Mouse (Mus musculus): ENCODE results near the gene Mta1. TPM values are rescaled to one million over a fixed set of nuclear protein-coding genes. Genes with fewer than 3 reads are reported as not detected.

Mta1 gene
- polyA plus RNA-seq (2015; fragmentation: Nextera tagmentation; extraction: Ambion mirVana) = 11.2 and 11.9 TPM in 2 replicates

GRCm38 (mm10) chr12:113097749-113098281 lies at the start of gene Mta1:
Gene Mta1, plus strand, starts transcription at chr12:113098278.
- H3K4me2 ChIP-seq = peak within 1 kb of the TSS; percentile 92
- H3K4me3 ChIP-seq = peak within 1 kb of the TSS; percentile 97
- H3K36me3 ChIP-seq = no peaks in the 10 kb centered on the region
- peaks cover 47% of the 10 kb centered on the region for H3K4me1 ChIP-seq
- peak; percentile 44 for ATAC-seq (ENCODE audit: extremely low read depth, insufficient number of reproducible peaks, low FRiP score, low TSS enrichment)
- H3K27ac ChIP-seq (replicated peaks) = peak within 1 kb of the TSS; percentile 86
- WGBS = 5% methylated on average over 13 of the region's 53 CpGs
- H3K9ac ChIP-seq = peak within 1 kb of the TSS; percentile 100
- H3K27me3 ChIP-seq (replicated peaks) = peaks cover 7% of the 10 kb centered on the region; the same call in 1 of the 2 replicates
- no peaks in the 10 kb centered on the region for H3K9me3 ChIP-seq

DNA sequence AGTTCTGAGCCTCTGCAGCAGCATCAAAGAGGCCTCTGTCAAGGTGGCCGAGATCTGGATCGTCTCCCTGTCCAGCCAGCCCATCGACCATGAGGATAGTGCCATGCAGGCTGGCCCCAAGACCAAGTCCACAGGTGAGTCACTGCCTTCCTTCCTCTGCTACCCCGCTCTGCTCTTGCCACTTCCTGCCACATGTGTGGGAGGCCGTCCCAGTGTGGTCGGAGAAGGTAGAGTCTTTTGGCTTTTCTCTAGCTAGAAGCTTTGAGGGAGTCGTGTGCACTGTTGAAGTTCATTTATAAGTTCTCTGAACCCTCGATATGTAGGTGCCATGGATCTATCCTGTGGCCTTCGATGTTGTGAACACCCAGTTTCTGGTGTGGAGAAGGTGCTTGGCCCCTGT lies 48.2 kb upstream of the Mta1 start:
- Histone ChIP-seq H3K4me1 (peaks cover 30% of the 10 kb centered on the region), H3K27ac (replicated peaks) (no peak overlapping the region), H3K36me3 (peaks cover 77% of the 10 kb centered on the region), H3K27me3 (replicated peaks) (no peaks in the 10 kb centered on the region), H3K9me3 (no peaks in the 10 kb centered on the region), H3K4me3 (no peak overlapping the region), H3K4me2 (no peak overlapping the region), H3K9ac (no peak overlapping the region)
- ATAC-seq (ENCODE audit: extremely low read depth, insufficient number of reproducible peaks, low FRiP score, low TSS enrichment) = no peak
- 86% methylated on average over 9 of the region's 9 CpGs for WGBS

GRCm38 (mm10) chr12:113050671-113051070 lies 47.4 kb upstream of the Mta1 start:
- H3K4me1 ChIP-seq = peaks cover 30% of the 10 kb centered on the region
- ATAC-seq (ENCODE audit: extremely low read depth, insufficient number of reproducible peaks, low FRiP score, low TSS enrichment) = no peak
- H3K9ac ChIP-seq = peak overlapping the region; percentile 61; the same call in 1 of the 2 replicates
- 89% methylated on average over 12 of the region's 12 CpGs for WGBS
- no peak overlapping the region for H3K4me2 ChIP-seq
- H3K27me3 ChIP-seq (replicated peaks) = no peaks in the 10 kb centered on the region
- H3K9me3 ChIP-seq = no peaks in the 10 kb centered on the region
- H3K36me3 ChIP-seq = peaks cover 74% of the 10 kb centered on the region
- no peak overlapping the region for H3K27ac ChIP-seq (replicated peaks)
- H3K4me3 ChIP-seq = no peak overlapping the region

GRCm38 (mm10) chr12:113051628-113052403 lies 46.3 kb upstream of the Mta1 start:
- WGBS = 35% methylated on average over 9 of the region's 9 CpGs
- no peaks in the 10 kb centered on the region for H3K27me3 ChIP-seq (replicated peaks)
- H3K4me3 ChIP-seq = no peak overlapping the region
- peaks cover 71% of the 10 kb centered on the region for H3K36me3 ChIP-seq
- H3K4me2 ChIP-seq = no peak overlapping the region
- H3K4me1 ChIP-seq = peaks cover 30% of the 10 kb centered on the region
- H3K9ac ChIP-seq = peak overlapping the region; percentile 61
- peak overlapping the region; percentile 60 for H3K27ac ChIP-seq (replicated peaks)
- ATAC-seq (ENCODE audit: extremely low read depth, insufficient number of reproducible peaks, low FRiP score, low TSS enrichment) = no peak
- no peaks in the 10 kb centered on the region for H3K9me3 ChIP-seq

- Histone ChIP-seq H3K4me1 (peaks cover 12% of the 10 kb centered on the region), H3K4me2 (no peak overlapping the region), H3K27ac (replicated peaks) (no peak overlapping the region), H3K4me3 (no peak overlapping the region), H3K27me3 (replicated peaks) (no peaks in the 10 kb centered on the region), H3K9ac (no peak overlapping the region), H3K9me3 (no peaks in the 10 kb centered on the region), H3K36me3 (peaks cover 80% of the 10 kb centered on the region)
- no peak for ATAC-seq (ENCODE audit: extremely low read depth, insufficient number of reproducible peaks, low FRiP score, low TSS enrichment)
- 59% methylated on average over 8 of the region's 8 CpGs for WGBS
Measured at GRCm38 (mm10) chr12:113056089-113056488, 42.0 kb upstream of the Mta1 start.

DNA sequence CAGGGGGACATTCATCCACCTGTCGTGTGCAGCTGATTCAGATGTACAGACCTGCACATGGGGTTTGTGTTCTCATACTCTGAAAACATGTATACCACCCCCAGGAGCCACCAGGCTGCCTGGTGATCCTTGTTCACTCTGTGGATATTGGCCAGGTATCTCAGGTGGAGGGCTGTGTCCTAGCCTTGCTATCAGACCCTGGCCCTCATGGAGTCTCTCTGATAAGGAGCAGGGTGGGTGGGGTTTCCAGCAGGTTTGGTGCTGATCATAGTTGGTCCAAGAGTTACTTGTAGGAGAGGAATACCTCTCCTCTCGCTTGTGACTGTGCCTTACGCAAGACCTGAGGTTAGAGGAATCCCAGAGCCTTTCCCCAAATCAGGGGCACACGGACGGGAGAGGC lies 37.9 kb upstream of the Mta1 start:
- no peaks in the 10 kb centered on the region for H3K27me3 ChIP-seq (replicated peaks)
- H3K4me1 ChIP-seq = no peaks in the 10 kb centered on the region
- no peaks in the 10 kb centered on the region for H3K9me3 ChIP-seq
- H3K4me3 ChIP-seq = no peak overlapping the region
- WGBS = 91% methylated on average over 5 of the region's 5 CpGs
- no peak overlapping the region for H3K9ac ChIP-seq
- no peak overlapping the region for H3K4me2 ChIP-seq
- ATAC-seq (ENCODE audit: extremely low read depth, insufficient number of reproducible peaks, low FRiP score, low TSS enrichment) = no peak
- peaks cover 82% of the 10 kb centered on the region for H3K36me3 ChIP-seq
- no peak overlapping the region for H3K27ac ChIP-seq (replicated peaks)

- H3K9ac ChIP-seq = no peak overlapping the region
- H3K27me3 ChIP-seq (replicated peaks) = no peaks in the 10 kb centered on the region
- WGBS = 77% methylated on average over 9 of the region's 9 CpGs
- ATAC-seq (ENCODE audit: extremely low read depth, insufficient number of reproducible peaks, low FRiP score, low TSS enrichment) = no peak
- no peaks in the 10 kb centered on the region for H3K9me3 ChIP-seq
- H3K4me2 ChIP-seq = no peak overlapping the region
- H3K36me3 ChIP-seq = peaks cover 79% of the 10 kb centered on the region
- no peak overlapping the region for H3K27ac ChIP-seq (replicated peaks)
- no peak overlapping the region for H3K4me3 ChIP-seq
- no peaks in the 10 kb centered on the region for H3K4me1 ChIP-seq
Measured at GRCm38 (mm10) chr12:113061606-113062005, 36.5 kb upstream of the Mta1 start.

- 81% methylated on average over 10 of the region's 10 CpGs for WGBS
- Histone ChIP-seq H3K36me3 (peaks cover 79% of the 10 kb centered on the region), H3K27ac (replicated peaks) (no peak overlapping the region), H3K27me3 (replicated peaks) (no peaks in the 10 kb centered on the region), H3K4me1 (no peaks in the 10 kb centered on the region), H3K4me3 (no peak overlapping the region), H3K4me2 (no peak overlapping the region), H3K9me3 (no peaks in the 10 kb centered on the region), H3K9ac (no peak overlapping the region)
- ATAC-seq (ENCODE audit: extremely low read depth, insufficient number of reproducible peaks, low FRiP score, low TSS enrichment) = no peak
Measured at GRCm38 (mm10) chr12:113062201-113062600, 35.9 kb upstream of the Mta1 start.

DNA sequence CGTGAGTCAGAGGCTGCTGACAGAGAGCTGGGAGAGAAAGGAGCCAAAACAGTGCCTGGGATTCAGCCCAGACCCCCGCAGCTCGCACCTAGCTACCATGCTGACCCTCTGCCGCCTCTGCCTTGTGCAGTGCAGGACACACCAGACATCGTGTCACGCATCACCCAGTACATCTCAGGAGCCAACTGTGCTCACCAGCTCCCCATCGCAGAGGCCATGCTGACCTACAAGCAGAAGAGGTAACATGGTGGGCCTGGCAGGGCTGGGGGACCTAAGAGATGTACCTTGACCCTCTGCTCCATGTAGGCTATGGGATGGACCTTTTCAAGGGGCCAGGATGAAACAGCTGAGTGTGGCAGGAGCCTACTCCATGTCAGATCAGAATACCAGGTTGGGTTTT lies 34.4 kb upstream of the Mta1 start:
- no peak overlapping the region for H3K9ac ChIP-seq
- H3K36me3 ChIP-seq = peaks cover 79% of the 10 kb centered on the region
- H3K4me2 ChIP-seq = no peak overlapping the region
- WGBS = 86% methylated on average over 7 of the region's 7 CpGs
- H3K27me3 ChIP-seq (replicated peaks) = no peaks in the 10 kb centered on the region
- no peaks in the 10 kb centered on the region for H3K4me1 ChIP-seq
- no peaks in the 10 kb centered on the region for H3K9me3 ChIP-seq
- H3K4me3 ChIP-seq = no peak overlapping the region
- ATAC-seq (ENCODE audit: extremely low read depth, insufficient number of reproducible peaks, low FRiP score, low TSS enrichment) = no peak
- no peak overlapping the region for H3K27ac ChIP-seq (replicated peaks)

DNA sequence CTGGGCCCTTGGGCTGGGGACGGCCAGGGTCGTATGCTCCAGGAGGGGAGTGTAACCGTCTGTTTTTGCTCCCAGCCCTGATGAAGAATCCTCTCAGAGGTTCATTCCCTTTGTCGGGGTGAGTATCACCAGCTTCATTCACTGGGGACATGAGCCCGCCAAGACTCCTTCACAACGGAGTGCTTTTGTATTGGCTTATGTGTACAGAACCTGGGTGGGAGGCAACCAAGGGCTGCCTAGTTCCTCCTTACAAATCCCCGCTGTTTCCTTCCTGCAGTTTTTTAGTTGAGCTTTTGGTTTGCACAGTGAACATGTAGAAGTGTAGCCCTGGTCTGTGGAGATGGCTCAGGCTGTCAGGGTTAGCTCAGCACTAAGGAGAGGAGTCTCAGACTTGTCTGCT lies 30.1 kb upstream of the Mta1 start:
- Histone ChIP-seq H3K4me2 (no peak overlapping the region), H3K4me1 (no peaks in the 10 kb centered on the region), H3K9me3 (no peaks in the 10 kb centered on the region), H3K4me3 (no peak overlapping the region), H3K36me3 (peaks cover 73% of the 10 kb centered on the region), H3K9ac (no peak overlapping the region), H3K27me3 (replicated peaks) (no peaks in the 10 kb centered on the region), H3K27ac (replicated peaks) (no peak overlapping the region)
- ATAC-seq (ENCODE audit: extremely low read depth, insufficient number of reproducible peaks, low FRiP score, low TSS enrichment) = no peak
- 80% methylated on average over 7 of the region's 7 CpGs for whole genome bisulfite sequencing

GRCm38 (mm10) chr12:113069389-113069788 lies 28.7 kb upstream of the Mta1 start:
- WGBS = 84% methylated on average over 6 of the region's 6 CpGs
- Histone ChIP-seq H3K4me3 (no peak overlapping the region), H3K27ac (replicated peaks) (no peak overlapping the region), H3K4me2 (no peak overlapping the region), H3K9me3 (no peaks in the 10 kb centered on the region), H3K4me1 (peaks cover 10% of the 10 kb centered on the region), H3K36me3 (peaks cover 59% of the 10 kb centered on the region), H3K27me3 (replicated peaks) (no peaks in the 10 kb centered on the region), H3K9ac (no peak overlapping the region)
- ATAC-seq (ENCODE audit: extremely low read depth, insufficient number of reproducible peaks, low FRiP score, low TSS enrichment) = no peak

GRCm38 (mm10) chr12:113071321-113071720 lies 26.8 kb upstream of the Mta1 start:
- Histone ChIP-seq H3K27ac (replicated peaks) (no peak overlapping the region), H3K9ac (no peak overlapping the region), H3K36me3 (peaks cover 58% of the 10 kb centered on the region), H3K27me3 (replicated peaks) (no peaks in the 10 kb centered on the region), H3K4me1 (peaks cover 22% of the 10 kb centered on the region), H3K4me3 (no peak overlapping the region), H3K4me2 (no peak overlapping the region), H3K9me3 (no peaks in the 10 kb centered on the region)
- 90% methylated on average over 6 of the region's 6 CpGs for WGBS
- no peak for ATAC-seq (ENCODE audit: extremely low read depth, insufficient number of reproducible peaks, low FRiP score, low TSS enrichment)
